Mouse (Mus musculus): ENCODE data around the gene Aldh3b3. TPM values are rescaled to one million over a fixed set of nuclear protein-coding genes. Genes with fewer than 3 reads are reported as not detected.

Aldh3b3 gene
- polyA plus RNA-seq, 1 experiment from 2014 or later: not detected

GRCm38 (mm10) chr19:3985261-3985681, 26.8 kb downstream of the Aldh3b3 start:
- no peaks in the 10 kb centered on the region for H3K27me3 ChIP-seq (replicated peaks)
- H3K9me3 ChIP-seq (replicated peaks): no peaks in the 10 kb centered on the region
- H3K4me1 ChIP-seq: peaks cover 16% of the 10 kb centered on the region
- WGBS: 19% methylated on average over 8 of the region's 8 CpGs
- no peak overlapping the region for H3K4me3 ChIP-seq (replicated peaks)
- H3K9ac ChIP-seq (replicated peaks): no peak overlapping the region
- H3K36me3 ChIP-seq: no peaks in the 10 kb centered on the region
- ATAC-seq (ENCODE audit: low FRiP score): no peak
- no peak overlapping the region for H3K27ac ChIP-seq (replicated peaks)
- H3K4me2 ChIP-seq: no peak overlapping the region

DNA sequence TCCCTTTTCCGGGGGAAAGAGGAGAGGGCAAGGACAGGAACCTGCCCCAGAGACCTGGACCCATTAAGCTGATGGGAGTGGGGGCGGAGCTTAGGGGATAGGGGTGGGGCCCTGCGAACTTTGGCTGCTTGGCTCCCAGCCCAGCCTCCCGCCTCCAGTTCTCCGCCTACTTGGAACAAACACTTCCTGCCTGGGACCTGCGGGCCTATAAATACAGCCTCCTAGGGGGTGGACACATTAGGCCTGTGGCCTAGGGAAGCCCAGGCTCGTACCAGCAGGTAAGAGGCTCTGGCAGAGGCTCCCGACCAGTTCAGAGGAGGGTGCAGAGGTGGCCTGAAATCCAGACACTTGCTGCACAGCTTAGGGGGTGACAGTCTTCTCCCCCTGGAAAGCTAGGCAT, 27.9 kb downstream of the Aldh3b3 start, which contains the start of gene Acy3:
TSS of gene Acy3 (plus strand) at position 237 of the 400 bp plus-strand sequence.
- Histone ChIP-seq H3K4me1 (peaks cover 16% of the 10 kb centered on the region), H3K9me3 (replicated peaks) (no peaks in the 10 kb centered on the region), H3K27me3 (replicated peaks) (no peaks in the 10 kb centered on the region), H3K27ac (replicated peaks) (no peak within 1 kb of the TSS; the same call in 1 of the 2 replicates), H3K4me3 (replicated peaks) (no peak within 1 kb of the TSS), H3K4me2 (peak within 1 kb of the TSS; percentile 19; the same call in 1 of the 2 replicates), H3K9ac (replicated peaks) (no peak within 1 kb of the TSS), H3K36me3 (no peaks in the 10 kb centered on the region)
- no peak for ATAC-seq (ENCODE audit: low FRiP score)
- WGBS: 11% methylated on average over 8 of the region's 8 CpGs

DNA sequence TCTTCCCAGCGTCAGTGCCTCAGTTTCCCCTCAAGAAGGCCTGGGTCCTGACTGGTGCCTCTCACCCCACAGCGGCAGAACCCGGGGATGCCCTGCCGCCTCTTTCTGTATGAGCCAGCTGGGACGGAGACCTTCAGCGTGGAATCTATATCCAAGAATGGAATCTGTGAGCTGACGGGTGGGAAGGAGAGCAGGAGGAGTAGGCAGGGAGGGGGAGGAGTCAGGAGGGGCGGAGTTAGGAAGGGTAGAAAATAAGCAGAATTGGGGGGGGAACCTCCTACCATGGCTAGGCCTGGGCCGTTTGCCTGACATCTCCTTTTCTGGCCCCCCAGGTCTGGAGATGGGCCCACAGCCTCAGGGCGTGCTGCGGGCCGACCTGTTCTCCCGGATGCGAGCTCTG, 29.6 kb downstream of the Aldh3b3 start:
- ATAC-seq (ENCODE audit: low FRiP score): no peak
- Histone ChIP-seq H3K9ac (replicated peaks) (no peak overlapping the region), H3K36me3 (no peaks in the 10 kb centered on the region), H3K27me3 (replicated peaks) (no peaks in the 10 kb centered on the region), H3K9me3 (replicated peaks) (no peaks in the 10 kb centered on the region), H3K4me2 (no peak overlapping the region), H3K4me3 (replicated peaks) (no peak overlapping the region), H3K4me1 (peaks cover 16% of the 10 kb centered on the region), H3K27ac (replicated peaks) (no peak overlapping the region)
- WGBS: 94% methylated on average over 14 of the region's 14 CpGs

DNA sequence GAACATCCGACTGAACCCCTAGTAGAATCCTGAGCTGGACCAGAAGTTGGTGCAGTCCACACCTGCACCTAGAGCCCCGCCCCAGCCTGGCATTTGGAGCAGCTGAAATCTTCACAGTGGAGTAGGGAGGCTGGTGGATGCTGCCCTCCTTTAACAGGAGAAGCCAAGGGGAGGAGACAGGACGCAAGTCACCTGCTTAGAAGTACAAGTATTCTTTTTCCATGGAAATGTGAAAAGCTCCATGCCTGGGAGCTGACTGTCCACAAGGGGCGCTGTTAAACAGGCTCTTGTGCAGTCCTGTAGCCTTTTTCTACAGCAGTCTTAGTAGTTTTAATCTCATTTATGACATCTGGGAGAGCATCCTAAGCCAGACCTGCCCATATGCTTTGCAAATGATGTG, 30.3 kb downstream of the Aldh3b3 start:
- Histone ChIP-seq H3K27me3 (replicated peaks) (no peaks in the 10 kb centered on the region), H3K36me3 (no peaks in the 10 kb centered on the region), H3K9me3 (replicated peaks) (no peaks in the 10 kb centered on the region), H3K4me2 (no peak overlapping the region), H3K4me1 (peaks cover 16% of the 10 kb centered on the region), H3K9ac (replicated peaks) (no peak overlapping the region), H3K4me3 (replicated peaks) (no peak overlapping the region), H3K27ac (replicated peaks) (no peak overlapping the region)
- ATAC-seq (ENCODE audit: low FRiP score): no peak
- 89% methylated on average over 4 of the region's 4 CpGs for WGBS

- no peak overlapping the region for H3K9ac ChIP-seq (replicated peaks)
- H3K4me1 ChIP-seq: peaks cover 11% of the 10 kb centered on the region
- ATAC-seq (ENCODE audit: low FRiP score): no peak
- H3K27ac ChIP-seq (replicated peaks): no peak overlapping the region
- H3K4me2 ChIP-seq: no peak overlapping the region
- no peak overlapping the region for H3K4me3 ChIP-seq (replicated peaks)
- no peaks in the 10 kb centered on the region for H3K9me3 ChIP-seq (replicated peaks)
- 38% methylated on average over 6 of the region's 6 CpGs for WGBS
- no peaks in the 10 kb centered on the region for H3K36me3 ChIP-seq
- no peaks in the 10 kb centered on the region for H3K27me3 ChIP-seq (replicated peaks)
Measured at GRCm38 (mm10) chr19:3990804-3991203, 32.4 kb downstream of the Aldh3b3 start.

- Histone ChIP-seq H3K9me3 (replicated peaks) (no peaks in the 10 kb centered on the region), H3K27me3 (replicated peaks) (no peaks in the 10 kb centered on the region)
- no peak for ATAC-seq (ENCODE audit: low FRiP score)
Measured at GRCm38 (mm10) chr19:3991562-3991961, 33.1 kb downstream of the Aldh3b3 start.

DNA sequence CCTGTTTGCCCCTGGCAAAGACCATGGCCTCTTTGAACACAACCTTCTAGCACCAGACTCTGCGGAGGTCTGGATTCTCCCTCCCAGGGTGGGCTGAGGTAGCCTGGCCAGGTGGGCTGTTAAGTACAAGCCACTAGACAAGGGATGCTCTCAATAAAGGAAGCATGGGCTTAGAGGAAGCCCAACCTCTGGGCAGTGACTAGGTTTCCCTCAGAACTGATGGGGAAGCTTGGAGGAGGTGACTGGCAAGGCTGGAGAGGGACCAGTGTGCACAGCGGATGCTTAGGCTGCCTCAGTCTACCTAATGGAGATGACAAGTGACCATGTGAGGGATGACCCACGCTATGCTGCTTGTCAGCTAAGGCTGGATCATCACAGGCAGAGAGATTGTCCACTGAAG, 33.5 kb downstream of the Aldh3b3 start:
- ATAC-seq (ENCODE audit: low FRiP score): no peak
- Histone ChIP-seq H3K4me1 (peaks cover under 1% of the 10 kb centered on the region; the same call in 1 of the 2 replicates), H3K4me2 (no peak overlapping the region), H3K27me3 (replicated peaks) (no peaks in the 10 kb centered on the region), H3K9ac (replicated peaks) (no peak overlapping the region), H3K4me3 (replicated peaks) (no peak overlapping the region), H3K36me3 (no peaks in the 10 kb centered on the region), H3K27ac (replicated peaks) (no peak overlapping the region), H3K9me3 (replicated peaks) (no peaks in the 10 kb centered on the region)
- WGBS: 89% methylated on average over 3 of the region's 3 CpGs

More at GRCm38 (mm10) chr19:3991562-3991961, 33.1 kb downstream of the Aldh3b3 start:
- peaks cover 5% of the 10 kb centered on the region for H3K4me1 ChIP-seq
- 96% methylated on average over 3 of the region's 3 CpGs for WGBS
- no peak overlapping the region for H3K4me2 ChIP-seq
- no peak overlapping the region for H3K4me3 ChIP-seq (replicated peaks)
- H3K9ac ChIP-seq (replicated peaks): no peak overlapping the region
- H3K36me3 ChIP-seq: no peaks in the 10 kb centered on the region
- H3K27ac ChIP-seq (replicated peaks): no peak overlapping the region

DNA sequence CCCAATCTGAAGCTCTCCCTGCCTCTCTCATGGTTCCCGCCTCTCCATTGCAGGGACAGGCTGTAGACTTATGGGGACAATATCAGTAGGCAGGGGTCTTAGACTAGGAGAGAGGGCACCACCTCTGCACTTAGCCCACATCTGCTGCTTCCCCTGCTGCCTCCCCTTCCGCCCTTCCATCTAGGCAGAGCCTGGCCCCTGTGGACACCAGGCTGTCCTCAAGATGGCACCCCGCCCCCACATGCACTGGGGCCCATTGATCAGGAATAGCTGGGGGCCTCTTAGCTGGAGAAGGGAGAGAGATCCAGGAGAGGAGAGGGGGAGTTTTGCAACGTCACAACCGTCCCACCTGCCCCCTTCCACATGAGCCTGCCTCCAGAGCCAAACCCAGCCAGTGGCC, 34.0 kb downstream of the Aldh3b3 start, which contains the start of gene Tbx10:
TSS of gene Tbx10 (plus strand) at position 337 of the 400 bp plus-strand sequence.
- ATAC-seq (ENCODE audit: low FRiP score): no peak
- H3K4me1 ChIP-seq: no peaks in the 10 kb centered on the region
- 62% methylated on average over 5 of the region's 5 CpGs for WGBS
- H3K9ac ChIP-seq (replicated peaks): no peak within 1 kb of the TSS
- H3K36me3 ChIP-seq: no peaks in the 10 kb centered on the region
- H3K4me3 ChIP-seq (replicated peaks): no peak within 1 kb of the TSS
- no peaks in the 10 kb centered on the region for H3K9me3 ChIP-seq (replicated peaks)
- H3K4me2 ChIP-seq: no peak within 1 kb of the TSS
- H3K27ac ChIP-seq (replicated peaks): no peak within 1 kb of the TSS
- H3K27me3 ChIP-seq (replicated peaks): no peaks in the 10 kb centered on the region

DNA sequence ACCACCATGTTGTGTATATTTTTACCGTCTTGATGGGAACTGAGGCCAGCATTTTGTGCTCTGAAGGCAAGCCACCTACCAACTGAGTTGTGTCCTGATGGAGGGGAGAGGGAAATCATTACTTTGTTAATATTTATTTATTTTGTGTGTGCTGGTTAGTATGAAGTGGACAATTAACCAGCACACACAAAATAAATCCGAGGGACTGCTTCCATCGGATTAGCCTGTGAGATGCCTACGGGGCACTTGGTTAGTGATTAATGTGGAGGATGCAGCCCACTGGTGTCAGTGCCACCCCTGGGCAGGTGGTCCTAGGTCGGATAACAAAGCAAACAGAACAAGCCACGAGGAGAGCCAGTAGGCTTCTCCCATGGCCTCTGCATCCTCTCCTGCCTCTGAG, 36.5 kb downstream of the Aldh3b3 start:
- Histone ChIP-seq H3K36me3 (no peaks in the 10 kb centered on the region), H3K27me3 (replicated peaks) (no peaks in the 10 kb centered on the region), H3K4me2 (no peak overlapping the region), H3K9me3 (replicated peaks) (no peaks in the 10 kb centered on the region), H3K27ac (replicated peaks) (no peak overlapping the region), H3K9ac (replicated peaks) (no peak overlapping the region), H3K4me1 (peaks cover 8% of the 10 kb centered on the region), H3K4me3 (replicated peaks) (no peak overlapping the region)
- ATAC-seq (ENCODE audit: low FRiP score): no peak
- WGBS: 69% methylated on average over 6 of the region's 6 CpGs

DNA sequence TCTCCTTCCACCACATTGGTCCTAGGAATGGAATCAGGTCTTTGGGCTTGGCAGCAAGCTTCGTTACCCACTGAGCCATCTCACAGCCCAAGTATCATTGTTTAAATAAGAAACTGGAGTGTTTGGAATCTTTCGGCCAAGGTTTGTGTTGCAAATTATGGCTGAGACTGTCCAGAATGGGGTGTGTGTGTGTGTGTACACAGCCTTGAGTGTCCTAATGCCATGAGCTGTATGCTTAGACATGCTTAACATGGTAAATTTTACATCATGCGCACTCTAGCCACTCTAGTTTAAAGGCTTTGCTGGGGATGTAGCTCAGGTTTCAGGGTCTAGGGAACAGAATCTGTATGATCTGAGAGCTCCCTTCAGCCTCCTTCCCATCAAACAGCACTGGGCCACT, 37.1 kb downstream of the Aldh3b3 start:
- H3K27ac ChIP-seq (replicated peaks): no peak overlapping the region
- no peak overlapping the region for H3K9ac ChIP-seq (replicated peaks)
- no peaks in the 10 kb centered on the region for H3K27me3 ChIP-seq (replicated peaks)
- no peaks in the 10 kb centered on the region for H3K9me3 ChIP-seq (replicated peaks)
- no peak overlapping the region for H3K4me2 ChIP-seq
- H3K4me1 ChIP-seq: peaks cover 9% of the 10 kb centered on the region
- ATAC-seq (ENCODE audit: low FRiP score): no peak
- no peaks in the 10 kb centered on the region for H3K36me3 ChIP-seq
- H3K4me3 ChIP-seq (replicated peaks): no peak overlapping the region
- 89% methylated on average over 3 of the region's 3 CpGs for WGBS

GRCm38 (mm10) chr19:3996106-3996505, 37.7 kb downstream of the Aldh3b3 start:
- Histone ChIP-seq H3K27me3 (replicated peaks) (no peaks in the 10 kb centered on the region), H3K4me3 (replicated peaks) (no peak overlapping the region), H3K9me3 (replicated peaks) (no peaks in the 10 kb centered on the region), H3K9ac (replicated peaks) (no peak overlapping the region), H3K4me2 (no peak overlapping the region), H3K27ac (replicated peaks) (no peak overlapping the region), H3K4me1 (peaks cover 13% of the 10 kb centered on the region), H3K36me3 (no peaks in the 10 kb centered on the region)
- WGBS: 79% methylated on average over 7 of the region's 7 CpGs
- ATAC-seq (ENCODE audit: low FRiP score): no peak

DNA sequence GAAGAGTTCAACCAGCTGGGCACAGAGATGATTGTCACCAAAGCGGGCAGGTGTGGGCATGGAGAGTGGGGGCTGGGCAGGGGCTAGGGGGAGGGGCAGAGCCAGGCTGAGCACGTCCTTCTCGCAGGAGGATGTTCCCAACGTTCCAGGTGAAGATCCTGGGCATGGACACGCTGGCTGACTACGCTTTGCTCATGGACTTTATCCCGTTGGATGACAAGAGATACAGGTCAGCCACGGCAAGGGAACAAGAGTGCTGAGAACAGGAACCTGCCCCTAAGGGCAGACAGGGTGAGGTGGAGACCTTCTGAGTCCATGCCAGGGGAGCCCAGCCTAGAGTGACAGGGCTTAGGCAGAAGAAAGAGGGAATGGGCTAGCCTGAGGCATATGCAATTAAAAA, 38.3 kb downstream of the Aldh3b3 start:
- H3K9me3 ChIP-seq (replicated peaks): no peaks in the 10 kb centered on the region
- no peak overlapping the region for H3K9ac ChIP-seq (replicated peaks)
- ATAC-seq (ENCODE audit: low FRiP score): no peak
- H3K4me3 ChIP-seq (replicated peaks): no peak overlapping the region
- H3K4me1 ChIP-seq: peaks cover 19% of the 10 kb centered on the region
- no peaks in the 10 kb centered on the region for H3K27me3 ChIP-seq (replicated peaks)
- H3K27ac ChIP-seq (replicated peaks): no peak overlapping the region
- no peak overlapping the region for H3K4me2 ChIP-seq
- WGBS: 86% methylated on average over 8 of the region's 8 CpGs
- no peaks in the 10 kb centered on the region for H3K36me3 ChIP-seq

DNA sequence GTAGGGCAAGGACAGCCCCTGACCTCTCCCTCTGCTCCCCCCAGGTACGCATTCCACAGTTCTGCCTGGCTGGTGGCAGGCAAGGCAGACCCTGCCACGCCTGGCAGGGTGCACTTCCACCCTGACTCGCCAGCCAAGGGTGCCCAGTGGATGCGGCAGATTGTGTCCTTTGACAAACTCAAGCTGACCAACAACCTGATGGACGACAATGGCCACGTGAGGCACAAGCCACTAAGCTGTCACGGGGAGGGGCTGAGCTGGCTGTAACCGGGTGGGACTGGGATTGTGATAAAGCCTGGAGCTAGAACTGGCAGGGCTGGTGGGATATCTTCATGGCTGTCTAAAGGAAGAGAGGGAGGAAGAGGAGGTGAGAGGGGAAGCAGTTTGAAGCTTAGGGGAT, 38.8 kb downstream of the Aldh3b3 start:
- 69% methylated on average over 8 of the region's 8 CpGs for WGBS
- Histone ChIP-seq H3K27ac (replicated peaks) (no peak overlapping the region), H3K4me1 (peaks cover 22% of the 10 kb centered on the region), H3K36me3 (no peaks in the 10 kb centered on the region), H3K9me3 (replicated peaks) (no peaks in the 10 kb centered on the region), H3K4me2 (no peak overlapping the region), H3K27me3 (replicated peaks) (no peaks in the 10 kb centered on the region), H3K9ac (replicated peaks) (no peak overlapping the region), H3K4me3 (replicated peaks) (no peak overlapping the region)
- ATAC-seq (ENCODE audit: low FRiP score): no peak

Measured in neural tube, embryonic 15.5 days (tissue).